Mouse (Mus musculus) forebrain, postnatal 0 days (tissue): ENCODE results near the gene Gpr176. TPM values are rescaled to one million over a fixed set of nuclear protein-coding genes. Genes with fewer than 3 reads are reported as not detected.
A peak's percentile ranks its signal among the peaks of the same experiment; 100 is the strongest.

Source experiments
- ATAC-seq: fragments of 200-750 bp; cut with Nextera tagmentation; 2 replicates; pipeline ENCODE4 v1.8.0; 2017; ENCODE audit warnings: mild to moderate bottlenecking, moderate library complexity
- DNase-seq: peaks from one replicate; pipeline ENCODE4 v3.0.0-alpha.2; 2015
- H3K27ac ChIP-seq: fragments of 300-500 bp; sonication (generic); 2 replicates; pipeline ENCODE4 v1.5.1; 2014; ENCODE audit warnings: low read depth, mild to moderate bottlenecking, antibody characterized with exemption, low read length, moderate library complexity, mixed read lengths
- H3K27me3 ChIP-seq: fragments of 300-500 bp; sonication (generic); 2 replicates; pipeline ENCODE4 v1.6.1; 2014; ENCODE audit warnings: mild to moderate bottlenecking, low read length, mixed read lengths; ENCODE audit not compliant: insufficient read depth
- H3K36me3 ChIP-seq: fragments of 300-500 bp; sonication (generic); 2 replicates; pipeline ENCODE4 v1.6.1; 2014; ENCODE audit warnings: mild to moderate bottlenecking, moderate library complexity; ENCODE audit not compliant: insufficient read depth
- H3K4me1 ChIP-seq: fragments of 300-500 bp; sonication (generic); 2 replicates; pipeline ENCODE4 v1.6.1; 2014; ENCODE audit warnings: antibody characterized with exemption; ENCODE audit not compliant: insufficient read depth
- H3K4me2 ChIP-seq: fragments of 300-500 bp; sonication (generic); 2 replicates; pipeline ENCODE4 v1.6.1; 2014; ENCODE audit warnings: low read depth, mild to moderate bottlenecking, moderate library complexity
- H3K4me3 ChIP-seq: fragments of 300-500 bp; sonication (generic); 2 replicates; pipeline ENCODE4 v1.5.1; 2014; ENCODE audit warnings: low read depth, low read length, mixed read lengths
- H3K9ac ChIP-seq: fragments of 300-500 bp; sonication (generic); 2 replicates; pipeline ENCODE4 v1.6.1; 2014; ENCODE audit warnings: mild to moderate bottlenecking
- H3K9me3 ChIP-seq: fragments of 300-500 bp; sonication (generic); 2 replicates; pipeline ENCODE4 v1.6.1; 2016; ENCODE audit warnings: low read length
- CTCF ChIP-seq: sonication (generic); IDR thresholded peaks from 2 replicates; pipeline ENCODE4 v1.5.1; 2016; ENCODE audit warnings: antibody characterized with exemption, control low read depth, low read depth
- WGBS: fragments of 180-500 bp; shearing (Covaris S2); extraction: QIAGEN DNeasy Blood & Tissue Kit; methylation state at CpG from one replicate; pipeline ENCODE4 v1.1.7; 2014; 5-methylcytosine and 5-hydroxymethylcytosine counted together
- polyA plus RNA-seq: library from polyadenylated mRNA; unstranded; fragments of >200 nt; fragmentation: Nextera tagmentation; extraction: Ambion mirVana; gene quantifications from 2 replicates; pipeline ENCODE4 v1.2.1, GENCODE M21; 2015
- total RNA-seq: library from RNA; depleted of rRNA; stranded (reverse); fragments of >200 nt; gene quantifications from 2 replicates; pipeline ENCODE4 v1.2.3, GENCODE M21; 2014

Gene Gpr176
- total and polyA plus RNA-seq, 2 experiments from 2014 or later: 8.3 to 11.0 TPM

DNA sequence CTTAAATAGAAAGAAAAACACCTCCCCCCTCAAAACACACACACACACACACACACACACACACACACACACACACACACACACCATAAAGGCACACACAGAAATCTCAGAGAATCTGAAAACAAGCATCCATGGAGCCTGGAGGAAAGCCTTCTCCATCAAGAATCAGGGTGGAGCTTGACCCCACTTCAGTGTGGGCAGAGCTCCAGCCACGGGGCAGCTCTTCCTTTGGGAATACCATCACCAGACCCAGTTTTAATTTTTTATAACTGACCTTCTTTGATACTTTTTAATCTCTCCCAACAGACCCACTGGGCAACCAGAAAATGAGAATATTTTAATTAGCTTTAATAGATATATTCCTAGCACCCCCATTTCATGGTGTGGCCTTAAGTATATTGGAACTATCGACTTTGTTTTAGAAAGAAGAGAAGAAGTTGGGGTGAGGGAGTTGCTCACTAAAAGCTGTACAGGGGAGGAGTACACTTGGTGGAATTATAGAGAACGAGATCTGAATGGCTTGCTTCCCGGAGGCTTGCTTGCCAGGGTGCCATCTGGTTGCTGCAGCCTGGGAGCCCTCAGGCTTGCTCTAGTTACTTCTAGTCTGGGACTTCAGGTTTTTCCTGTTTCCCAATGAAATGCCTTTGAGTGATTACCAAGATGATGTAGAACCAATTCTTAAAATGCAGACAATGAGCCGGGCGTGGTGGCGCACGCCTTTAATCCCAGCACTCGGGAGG is 84.7 kb downstream of the Gpr176 start:
- Histone ChIP-seq H3K9ac (no peak overlapping the region), H3K27me3 (no peaks in the 10 kb centered on the region), H3K4me2 (no peak overlapping the region), H3K36me3 (no peaks in the 10 kb centered on the region), H3K4me1 (no peaks in the 10 kb centered on the region), H3K27ac (no peak overlapping the region), H3K9me3 (no peaks in the 10 kb centered on the region), H3K4me3 (no peak overlapping the region)
- no peak for TF ChIP-seq CTCF
- DNase-seq (no peak), ATAC-seq (no peak)
- WGBS: 80% methylated on average over 9 of the region's 9 CpGs

DNA sequence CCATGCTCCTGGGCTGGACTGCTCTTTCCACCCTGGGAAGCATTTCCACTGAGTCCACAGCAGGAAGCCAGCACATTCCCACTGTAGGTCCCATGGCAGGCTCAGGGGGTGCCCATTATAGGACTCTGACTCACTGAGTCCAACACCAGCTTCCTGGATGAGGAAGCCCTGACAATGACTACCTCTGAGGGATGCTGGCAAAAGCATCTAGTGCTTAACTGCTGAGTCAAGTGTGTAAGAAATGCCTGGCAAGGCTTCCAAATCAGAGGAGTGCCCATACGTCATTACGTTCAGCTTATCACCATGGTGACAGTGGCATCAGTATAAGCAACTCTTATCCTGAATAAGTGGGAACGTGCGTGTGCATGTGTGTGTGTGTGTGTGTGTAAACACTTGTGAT is 85.5 kb downstream of the Gpr176 start:
- Histone ChIP-seq H3K9me3 (no peaks in the 10 kb centered on the region), H3K36me3 (no peaks in the 10 kb centered on the region), H3K4me1 (no peaks in the 10 kb centered on the region), H3K27ac (no peak overlapping the region), H3K4me3 (no peak overlapping the region), H3K4me2 (no peak overlapping the region), H3K9ac (no peak overlapping the region), H3K27me3 (no peaks in the 10 kb centered on the region)
- WGBS: 42% methylated on average over 4 of the region's 4 CpGs
- ATAC-seq (peak; percentile 65; the same call in 1 of the 2 replicates), DNase-seq (peak; percentile 29)
- TF ChIP-seq CTCF: no peak

DNA sequence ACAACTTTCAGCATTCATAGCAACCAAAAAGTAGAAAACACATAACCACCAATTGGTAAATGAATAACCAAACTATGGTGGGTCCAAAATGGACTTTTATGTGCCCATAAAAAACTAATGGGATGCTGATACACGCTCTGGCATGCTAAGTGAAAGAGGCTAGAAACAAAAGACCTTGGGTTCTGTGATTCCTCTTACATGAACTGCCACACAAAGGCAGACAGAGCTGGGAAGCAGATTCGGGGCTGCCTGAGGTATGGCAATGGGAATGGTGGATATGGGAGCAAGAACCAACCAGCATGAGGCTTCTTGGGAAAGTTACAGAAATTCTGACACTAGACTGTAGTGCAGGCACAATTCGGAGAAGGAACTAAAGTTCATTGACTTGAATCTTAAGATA is 90.8 kb downstream of the Gpr176 start:
- Histone ChIP-seq H3K9me3 (no peaks in the 10 kb centered on the region), H3K4me3 (no peak overlapping the region), H3K36me3 (no peaks in the 10 kb centered on the region), H3K4me2 (no peak overlapping the region), H3K27me3 (no peaks in the 10 kb centered on the region), H3K9ac (no peak overlapping the region), H3K4me1 (no peaks in the 10 kb centered on the region), H3K27ac (no peak overlapping the region)
- no peak for TF ChIP-seq CTCF
- DNase-seq: no peak
- ATAC-seq: no peak
- WGBS: 73% methylated on average over 3 of the region's 3 CpGs

DNA sequence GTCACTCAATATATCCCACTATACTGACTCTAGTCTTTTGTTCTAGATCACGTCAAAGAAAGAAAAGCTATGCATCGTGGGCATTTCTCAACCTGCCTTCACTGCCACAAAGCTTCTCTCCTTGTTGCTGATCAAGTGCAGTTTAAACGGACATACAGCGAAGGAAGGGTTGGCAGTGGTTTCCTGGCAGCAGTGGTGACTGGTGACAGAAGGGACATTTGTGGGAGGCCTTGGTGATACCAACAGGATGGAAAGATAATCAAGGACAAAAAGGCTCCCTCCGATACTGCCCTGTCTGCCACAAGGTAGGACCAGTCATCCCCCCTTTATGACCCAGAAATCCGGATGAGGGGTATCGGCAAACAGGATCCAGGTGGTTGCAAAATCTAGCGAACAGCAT is 95.0 kb downstream of the Gpr176 start:
- Histone ChIP-seq H3K9ac (no peak overlapping the region), H3K4me2 (no peak overlapping the region), H3K36me3 (no peaks in the 10 kb centered on the region), H3K9me3 (no peaks in the 10 kb centered on the region), H3K4me3 (no peak overlapping the region), H3K4me1 (no peaks in the 10 kb centered on the region), H3K27me3 (no peaks in the 10 kb centered on the region), H3K27ac (no peak overlapping the region)
- WGBS: 82% methylated on average over 8 of the region's 8 CpGs
- ATAC-seq: no peak
- no peak for DNase-seq
- no peak for TF ChIP-seq CTCF

- ATAC-seq: no peak
- DNase-seq: no peak
- H3K4me2 ChIP-seq: no peak overlapping the region
- WGBS: 85% methylated on average over 10 of the region's 10 CpGs
- no peak overlapping the region for H3K9ac ChIP-seq
- no peaks in the 10 kb centered on the region; the same call in 1 of the 2 replicates for H3K4me1 ChIP-seq
- no peaks in the 10 kb centered on the region for H3K36me3 ChIP-seq
- no peak overlapping the region for H3K4me3 ChIP-seq
- TF ChIP-seq CTCF: no peak
- H3K9me3 ChIP-seq: no peaks in the 10 kb centered on the region
- H3K27me3 ChIP-seq: no peaks in the 10 kb centered on the region
- H3K27ac ChIP-seq: no peak overlapping the region
Measured at GRCm38 (mm10) chr2:118271606-118272005, 101.6 kb downstream of the Gpr176 start.

- DNase-seq (peak; percentile 45), ATAC-seq (peak; percentile 27; the same call in 1 of the 2 replicates)
- Histone ChIP-seq H3K27me3 (no peaks in the 10 kb centered on the region), H3K27ac (no peak overlapping the region), H3K4me3 (no peak overlapping the region), H3K36me3 (no peaks in the 10 kb centered on the region), H3K9me3 (no peaks in the 10 kb centered on the region), H3K4me2 (peak overlapping the region; percentile 11; the same call in 1 of the 2 replicates), H3K4me1 (no peaks in the 10 kb centered on the region; the same call in 1 of the 2 replicates), H3K9ac (no peak overlapping the region)
- WGBS: 40% methylated on average over 14 of the region's 14 CpGs
- TF ChIP-seq CTCF: no peak
Measured at GRCm38 (mm10) chr2:118270213-118270612, 103.0 kb downstream of the Gpr176 start.

GRCm38 (mm10) chr2:118263914-118264201 is 109.4 kb downstream of the Gpr176 start:
- TF ChIP-seq CTCF: no peak
- no peaks in the 10 kb centered on the region for H3K36me3 ChIP-seq
- H3K4me2 ChIP-seq: no peak overlapping the region
- no peaks in the 10 kb centered on the region for H3K9me3 ChIP-seq
- no peak for DNase-seq
- no peak overlapping the region for H3K27ac ChIP-seq
- no peak overlapping the region for H3K4me3 ChIP-seq
- H3K4me1 ChIP-seq: no peaks in the 10 kb centered on the region
- ATAC-seq: no peak
- H3K27me3 ChIP-seq: no peaks in the 10 kb centered on the region
- 53% methylated on average over 2 of the region's 2 CpGs for WGBS
- no peak overlapping the region for H3K9ac ChIP-seq
